Mouse (Mus musculus): ENCODE results near the gene Tsx. TPM values are rescaled to one million over a fixed set of nuclear protein-coding genes. Genes with fewer than 3 reads are reported as not detected.
A peak's percentile ranks its signal among the peaks of the same experiment; 100 is the strongest.

Tsx gene
- total RNA-seq (2021), result not detected
- long read RNA-seq, experiment 1, result 0 reads
- long read RNA-seq, experiment 2, result 0 reads

GRCm38 (mm10) chrX:103414167-103414566 lies at the start of gene Tsx:
TSS of gene Tsx (plus strand) at chrX:103414467.
- no peak for DNase-seq (ENCODE audit: low spot score in 2 of 2)
- Histone ChIP-seq H3K4me3 (no peak within 1 kb of the TSS), H3K27ac (no peak within 1 kb of the TSS)
- TF ChIP-seq CTCF (conservative IDR thresholded peaks at IDR 0.05), result no peak

GRCm38 (mm10) chrX:103366201-103366600 lies 48.1 kb upstream of the Tsx start:
- no peak for TF ChIP-seq CTCF (conservative IDR thresholded peaks at IDR 0.05)
- no peak overlapping the region for H3K4me3 ChIP-seq
- H3K27ac ChIP-seq, result no peak overlapping the region; the same call in 1 of the 2 replicates
- peak; percentile 19 to 21 for DNase-seq (ENCODE audit: low spot score in 2 of 2)

DNA sequence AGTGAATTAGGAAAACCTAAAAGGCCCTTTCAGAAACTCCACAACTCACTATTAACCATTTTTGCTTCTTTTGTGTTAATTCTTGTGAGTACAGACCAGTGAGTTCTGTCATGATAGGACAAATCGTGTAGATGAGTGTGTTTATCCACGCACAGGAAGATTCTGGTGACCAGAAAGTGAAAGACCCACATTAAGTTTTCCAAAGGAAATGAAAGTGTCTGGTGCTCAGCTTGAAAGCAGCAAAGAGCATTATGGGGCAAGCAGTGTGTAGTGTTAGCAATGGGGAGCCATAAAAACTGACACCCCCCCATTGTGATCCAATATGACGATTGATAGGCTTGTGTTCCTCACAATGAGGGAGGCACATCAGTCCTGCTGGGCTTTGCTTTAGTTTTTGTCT lies 45.6 kb upstream of the Tsx start:
- no peak for DNase-seq (ENCODE audit: low spot score in 2 of 2)
- no peak for TF ChIP-seq CTCF (conservative IDR thresholded peaks at IDR 0.05)
- no peak overlapping the region for H3K27ac ChIP-seq
- H3K4me3 ChIP-seq, result no peak overlapping the region

- no peak overlapping the region for H3K4me3 ChIP-seq
- no peak overlapping the region for H3K27ac ChIP-seq
- no peak for DNase-seq (ENCODE audit: low spot score in 2 of 2)
- no peak for TF ChIP-seq CTCF (conservative IDR thresholded peaks at IDR 0.05)
Observed at GRCm38 (mm10) chrX:103371221-103371620, 43.0 kb upstream of the Tsx start.

- H3K4me3 ChIP-seq, result no peak overlapping the region
- H3K27ac ChIP-seq, result no peak overlapping the region
- DNase-seq (ENCODE audit: low spot score in 2 of 2), result peak in 1 of 2 experiments; percentile 10
- peak; percentile 69 for TF ChIP-seq CTCF (conservative IDR thresholded peaks at IDR 0.05)
Observed at GRCm38 (mm10) chrX:103371627-103372026, 42.6 kb upstream of the Tsx start.

DNA sequence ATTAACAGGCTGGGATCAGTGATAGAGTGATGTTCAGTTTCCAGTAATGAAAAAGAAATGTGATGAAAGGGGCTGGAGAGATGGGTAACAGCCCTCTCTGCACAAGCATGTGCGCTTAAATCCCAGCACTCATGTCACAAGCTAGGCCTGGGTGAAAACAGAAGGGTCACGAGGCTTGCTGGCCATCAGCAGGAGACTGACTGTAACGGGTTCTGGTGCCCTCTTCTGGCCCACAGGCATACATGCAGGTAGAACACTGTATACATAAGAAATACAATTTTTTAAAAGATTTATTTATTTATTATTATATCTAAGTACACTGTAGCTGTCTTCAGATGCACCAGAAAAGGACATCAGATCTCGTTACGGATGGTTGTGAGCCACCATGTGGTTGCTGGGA lies 40.0 kb upstream of the Tsx start:
- Histone ChIP-seq H3K4me3 (no peak overlapping the region), H3K27ac (no peak overlapping the region)
- no peak for DNase-seq (ENCODE audit: low spot score in 2 of 2)
- peak; percentile 74 for TF ChIP-seq CTCF (conservative IDR thresholded peaks at IDR 0.05)

DNA sequence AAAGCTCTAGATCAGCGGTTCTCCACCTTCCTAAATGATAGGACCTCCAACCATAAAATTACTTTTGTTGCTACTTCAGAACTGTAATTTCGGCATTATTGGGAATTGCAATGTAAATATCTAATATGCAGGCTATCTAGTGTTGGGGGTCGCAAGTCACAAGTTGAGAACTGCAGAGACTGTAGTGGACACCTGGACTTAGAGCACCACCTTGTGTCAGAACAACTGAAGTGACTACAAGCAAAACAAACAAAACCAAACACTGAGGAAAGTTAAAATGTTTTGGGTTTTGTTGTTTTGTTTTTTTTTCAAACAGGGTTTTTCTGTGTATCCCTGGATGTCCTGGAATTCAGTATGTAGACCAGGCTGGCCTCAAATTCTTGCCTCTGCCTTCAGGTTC lies 29.7 kb upstream of the Tsx start:
- Histone ChIP-seq H3K27ac (no peak overlapping the region), H3K4me3 (no peak overlapping the region)
- peak; percentile 64 for TF ChIP-seq CTCF (conservative IDR thresholded peaks at IDR 0.05)
- DNase-seq (ENCODE audit: low spot score in 2 of 2), result no peak

DNA sequence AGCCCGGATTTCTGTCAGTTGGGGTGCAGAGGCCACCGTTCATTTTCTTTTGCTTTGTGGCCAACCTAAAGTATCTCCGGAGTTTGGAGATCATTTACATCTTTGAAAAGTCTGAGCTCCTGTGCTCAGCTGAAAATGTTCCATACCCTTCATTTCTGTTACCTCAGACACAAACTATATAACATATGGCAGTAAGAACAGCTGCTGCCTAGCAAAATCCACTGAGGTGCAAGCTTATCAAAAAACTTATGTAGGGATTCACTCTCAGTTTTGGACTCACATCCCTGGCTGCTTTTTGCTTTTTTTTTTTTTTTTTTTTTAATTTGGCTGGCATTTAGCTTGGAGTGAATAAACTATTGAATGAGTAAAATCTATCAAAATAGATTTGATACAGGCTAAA lies 26.1 kb upstream of the Tsx start:
- H3K27ac ChIP-seq, result no peak overlapping the region

DNA sequence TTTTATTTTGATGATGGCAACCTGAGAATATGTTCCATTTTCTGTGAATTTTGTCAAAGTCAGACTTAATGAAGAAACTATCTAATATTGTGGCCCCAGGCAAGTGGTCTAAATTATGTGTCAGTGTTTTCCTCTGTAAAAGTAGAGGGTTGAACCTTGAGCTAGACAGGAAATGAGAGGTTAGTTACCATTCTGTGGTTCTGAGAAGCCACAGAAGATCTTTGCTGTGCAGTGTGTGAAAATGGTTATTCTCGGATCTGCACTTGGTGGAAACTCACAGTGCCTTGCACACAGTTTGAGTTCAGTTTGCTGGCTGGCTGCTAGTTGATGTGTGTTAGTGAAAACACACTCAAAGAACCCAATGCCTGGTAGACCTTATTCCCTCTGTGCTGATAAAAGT lies 20.4 kb upstream of the Tsx start:
- no peak overlapping the region for H3K4me3 ChIP-seq
- no peak for TF ChIP-seq CTCF (conservative IDR thresholded peaks at IDR 0.05)
- H3K27ac ChIP-seq, result no peak overlapping the region
- DNase-seq (ENCODE audit: low spot score in 2 of 2), result no peak

More for the DNA sequence above, 26.1 kb upstream of the Tsx start:
- no peak overlapping the region for H3K4me3 ChIP-seq
- TF ChIP-seq CTCF (conservative IDR thresholded peaks at IDR 0.05), result no peak
- no peak for DNase-seq (ENCODE audit: low spot score in 2 of 2)

DNA sequence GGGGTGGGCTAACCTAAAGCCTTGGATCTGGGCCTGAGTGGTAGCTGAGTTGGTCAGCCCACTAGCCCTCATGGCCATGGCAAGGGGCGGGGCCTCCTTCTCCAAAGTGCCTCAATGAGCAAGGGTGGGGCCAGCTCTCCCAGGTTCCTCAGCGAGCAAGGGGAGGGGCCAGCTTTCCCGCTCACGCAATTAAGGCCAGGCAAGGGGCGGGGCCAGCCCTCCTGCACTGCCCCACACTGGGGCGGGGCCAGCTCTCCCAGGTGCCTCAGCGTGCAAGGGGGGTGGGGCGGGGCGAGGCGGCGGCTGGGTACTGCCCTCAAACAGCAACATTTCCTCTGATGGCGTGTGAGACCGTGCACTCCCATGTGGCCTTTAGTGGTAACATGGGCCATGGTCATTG lies 9.2 kb upstream of the Tsx start:
- no peak overlapping the region for H3K4me3 ChIP-seq
- no peak for TF ChIP-seq CTCF (conservative IDR thresholded peaks at IDR 0.05)
- no peak overlapping the region for H3K27ac ChIP-seq
- DNase-seq (ENCODE audit: low spot score in 2 of 2), result no peak

- TF ChIP-seq CTCF (conservative IDR thresholded peaks at IDR 0.05), result no peak
Observed at GRCm38 (mm10) chrX:103421710-103422109, 7.4 kb downstream of the Tsx start, which contains the start of gene Gm26992. TSS of gene Gm26992 (plus strand) at chrX:103422010.

GRCm38 (mm10) chrX:103427677-103428076 lies 13.4 kb downstream of the Tsx start:
- H3K4me3 ChIP-seq, result no peak overlapping the region
- DNase-seq (ENCODE audit: low spot score in 2 of 2), result no peak
- no peak for TF ChIP-seq CTCF (conservative IDR thresholded peaks at IDR 0.05)
- H3K27ac ChIP-seq, result no peak overlapping the region

More at GRCm38 (mm10) chrX:103421710-103422109, 7.4 kb downstream of the Tsx start, which contains the start of gene Gm26992:
- no peak for DNase-seq (ENCODE audit: low spot score in 2 of 2)
- H3K4me3 ChIP-seq, result no peak within 1 kb of the TSS
- no peak within 1 kb of the TSS for H3K27ac ChIP-seq

DNA sequence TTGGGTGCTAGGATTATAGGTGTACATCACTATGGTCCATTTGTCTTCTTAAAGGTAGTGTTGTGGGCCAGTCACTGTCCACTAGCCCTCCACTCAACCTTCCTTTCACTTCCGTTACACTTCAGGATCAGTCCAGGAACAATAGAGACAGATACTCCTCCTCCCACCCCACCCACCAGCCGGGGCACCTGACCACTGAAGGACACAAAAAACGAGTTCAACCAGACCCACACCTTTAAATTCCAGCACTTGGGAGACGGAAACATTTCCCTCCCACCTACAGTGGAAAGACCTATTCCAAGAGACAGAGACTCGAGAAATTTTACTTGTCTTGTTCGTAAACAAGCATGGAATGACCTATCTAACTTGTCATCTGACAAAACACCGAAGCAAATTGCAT lies 18.0 kb downstream of the Tsx start:
- no peak for TF ChIP-seq CTCF (conservative IDR thresholded peaks at IDR 0.05)
- DNase-seq (ENCODE audit: low spot score in 2 of 2), result no peak
- Histone ChIP-seq H3K27ac (no peak overlapping the region), H3K4me3 (no peak overlapping the region)

DNA sequence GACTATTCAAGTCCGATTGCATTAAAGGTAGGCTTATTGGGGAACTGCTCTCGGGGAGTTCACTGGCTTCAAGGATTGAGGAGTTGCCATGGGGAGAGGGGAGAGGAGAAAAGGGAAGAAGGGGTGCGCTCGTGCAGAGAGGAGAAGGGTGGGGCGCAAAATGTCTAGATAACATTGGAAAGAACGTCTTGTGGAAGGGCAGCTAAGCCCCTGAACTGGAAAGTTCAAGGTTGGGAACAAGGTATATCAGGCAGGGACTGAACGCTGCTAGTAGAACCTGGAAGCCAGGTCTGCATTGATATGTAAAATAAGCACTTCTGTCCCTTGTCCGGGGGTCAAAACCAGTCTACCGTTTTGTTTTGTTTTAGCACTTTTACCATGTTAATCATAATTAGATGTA lies 23.8 kb downstream of the Tsx start:
- DNase-seq (ENCODE audit: low spot score in 2 of 2), result no peak
- Histone ChIP-seq H3K4me3 (no peak overlapping the region), H3K27ac (no peak overlapping the region)
- no peak for TF ChIP-seq CTCF (conservative IDR thresholded peaks at IDR 0.05)

DNA sequence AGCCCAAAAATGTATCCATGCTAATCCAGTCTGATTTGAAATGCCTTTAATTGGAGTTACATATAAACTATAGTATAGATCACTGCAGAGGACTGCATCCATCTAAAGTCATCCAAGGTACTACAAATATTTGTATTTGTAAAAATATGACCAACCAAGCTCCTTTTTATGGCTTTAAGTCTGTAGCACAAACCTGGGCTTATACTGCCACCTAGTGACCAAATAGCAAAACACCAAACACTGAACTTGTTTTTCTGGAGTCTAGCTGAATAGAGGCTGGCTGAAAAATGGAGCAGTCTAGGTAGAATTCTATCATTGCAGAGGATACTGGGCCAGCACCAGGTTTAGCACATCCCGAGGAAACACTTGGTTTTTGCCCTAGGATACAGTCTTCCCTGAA lies 26.5 kb downstream of the Tsx start:
- Histone ChIP-seq H3K4me3 (no peak overlapping the region), H3K27ac (no peak overlapping the region)
- peak; percentile 29 to 54 for DNase-seq (ENCODE audit: low spot score in 2 of 2)
- TF ChIP-seq CTCF (conservative IDR thresholded peaks at IDR 0.05), result peak; percentile 81

Data from layer of hippocampus, adult 2 months (tissue).